Mouse (Mus musculus) telencephalon, adult 2 months (tissue): ENCODE measurements at regions not wholly inside any gene's neighbourhood (a gene's known extent, or its start where the extent isn't known, plus 50 kb on each side); places are given as distances from the start of the nearest gene placed in this dataset.
"Not testable (repeated sequence)": the region's sequence is repeated elsewhere in the genome, so short reads cannot be mapped to it uniquely, and the experiment has no call there.

Experiments used
- DNase-seq: peaks from one replicate; pipeline ENCODE4 v3.0.0-alpha.2; 2011; ENCODE audit warnings: low read depth, low spot score

GRCm38 (mm10) chr16:77717766-77718165 is 115.9 kb upstream of the Gm11146 start:
- DNase-seq: not testable (repeated sequence)

DNA sequence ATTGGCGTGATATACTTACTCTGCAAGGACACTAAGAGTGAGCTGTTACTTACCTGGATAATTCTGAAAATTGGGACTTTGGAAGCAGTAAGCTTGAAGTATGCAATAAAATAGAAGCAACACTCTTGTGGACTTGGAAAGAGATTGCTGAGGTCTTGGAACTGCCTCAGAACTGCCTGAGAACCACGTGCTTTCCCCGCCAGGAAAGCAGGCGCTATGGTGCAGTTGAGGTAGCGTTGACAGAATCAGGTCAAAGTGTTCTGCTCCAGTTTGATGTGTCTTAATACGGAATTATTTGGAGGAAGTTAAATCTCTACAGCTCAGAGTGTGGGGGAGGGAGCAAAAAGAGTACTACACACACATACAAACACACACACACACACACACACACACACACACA is 102.8 kb upstream of the Gm11146 start:
- DNase-seq: peak; percentile 32

DNA sequence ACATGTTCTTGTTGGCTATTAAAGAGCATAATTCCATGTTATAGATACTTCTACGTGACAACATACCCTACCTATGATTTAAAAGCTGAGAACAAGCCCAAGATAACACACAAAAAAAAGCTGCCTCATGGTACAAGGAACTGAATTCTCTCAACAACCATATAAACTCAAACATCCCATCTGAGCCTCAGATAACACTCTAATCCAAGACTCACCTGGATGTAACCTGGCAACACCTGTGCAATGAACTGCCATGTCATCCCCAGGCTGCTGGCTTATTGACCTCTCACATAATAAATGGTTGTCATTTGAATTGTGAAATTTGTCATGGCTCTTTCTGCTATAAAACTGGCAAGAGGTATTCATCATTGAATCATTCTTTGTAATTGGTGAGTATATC is 93.5 kb upstream of the Gm11146 start:
- no peak for DNase-seq

- no peak for DNase-seq
These were observed 85.4 kb upstream of the Gm11146 start for GRCm38 (mm10) chr16:77687056-77687839.

DNA sequence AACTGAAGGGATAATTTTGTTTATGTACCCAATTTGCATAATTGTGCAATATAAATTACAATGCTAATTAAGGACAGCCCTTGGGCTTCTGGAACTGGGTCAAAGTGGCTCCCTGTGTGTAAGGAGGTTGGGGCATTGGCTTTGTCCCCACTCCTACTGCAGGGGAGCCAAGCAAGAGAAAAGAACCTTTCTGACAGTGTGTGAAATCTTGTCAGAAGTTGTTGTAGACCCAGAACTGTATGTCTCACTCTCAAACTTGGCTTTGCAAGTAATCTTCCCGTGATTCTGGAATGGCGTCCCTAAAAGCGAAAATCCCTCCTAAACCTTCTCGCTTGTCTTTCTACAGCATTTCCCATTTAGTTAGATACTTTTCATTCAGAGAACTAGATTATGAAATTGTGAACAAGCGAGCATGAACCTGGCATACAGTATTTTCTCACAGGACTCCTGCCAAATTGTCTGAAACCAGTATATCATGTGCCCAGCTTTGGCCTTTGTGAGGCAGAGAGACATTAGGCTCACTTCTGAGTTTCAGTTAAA is 83.8 kb upstream of the Gm11146 start:
- DNase-seq: no peak

- DNase-seq: no peak
These were observed 82.6 kb upstream of the Gm11146 start for GRCm38 (mm10) chr16:77684521-77684920.

DNA sequence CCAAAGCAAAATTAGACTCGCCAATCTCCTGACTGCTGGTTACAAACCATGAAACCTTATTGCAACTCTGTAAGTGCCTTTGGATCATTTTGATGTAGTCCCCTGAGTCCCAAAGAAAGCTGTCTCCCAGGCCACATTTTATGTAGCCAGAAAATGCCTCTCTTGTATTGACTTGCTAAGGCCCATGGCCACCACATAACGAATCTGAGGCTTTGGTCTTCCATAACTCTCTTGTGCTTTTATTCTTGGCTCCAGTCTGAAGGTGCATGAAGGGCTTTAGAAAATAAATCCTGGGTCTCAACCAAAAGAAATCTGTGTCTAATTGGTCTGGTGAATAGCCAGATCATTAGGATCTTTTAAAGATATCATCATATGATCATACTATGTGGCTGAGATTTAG is 77.3 kb upstream of the Gm11146 start:
- no peak for DNase-seq

DNA sequence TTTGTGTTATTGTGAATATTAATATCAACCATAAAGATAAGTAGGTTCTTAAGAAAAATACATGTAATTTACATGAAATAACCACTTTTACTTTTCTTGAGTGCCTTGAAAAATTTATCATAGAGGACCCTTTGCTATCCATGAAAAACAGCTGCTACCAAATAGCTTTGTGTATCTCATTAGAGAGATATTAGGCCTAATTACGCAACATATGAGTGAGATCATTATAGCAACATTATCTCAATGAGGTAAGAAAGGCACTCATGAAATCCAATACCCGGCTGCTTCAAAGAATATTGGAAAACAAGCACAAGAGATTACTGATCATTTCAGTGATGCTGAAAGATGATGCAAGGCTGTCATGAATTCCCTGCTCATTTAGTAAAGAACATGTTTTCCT is 74.9 kb upstream of the Gm11146 start:
- DNase-seq: no peak

GRCm38 (mm10) chr16:77675885-77676597 is 74.1 kb upstream of the Gm11146 start:
- DNase-seq: no peak

DNA sequence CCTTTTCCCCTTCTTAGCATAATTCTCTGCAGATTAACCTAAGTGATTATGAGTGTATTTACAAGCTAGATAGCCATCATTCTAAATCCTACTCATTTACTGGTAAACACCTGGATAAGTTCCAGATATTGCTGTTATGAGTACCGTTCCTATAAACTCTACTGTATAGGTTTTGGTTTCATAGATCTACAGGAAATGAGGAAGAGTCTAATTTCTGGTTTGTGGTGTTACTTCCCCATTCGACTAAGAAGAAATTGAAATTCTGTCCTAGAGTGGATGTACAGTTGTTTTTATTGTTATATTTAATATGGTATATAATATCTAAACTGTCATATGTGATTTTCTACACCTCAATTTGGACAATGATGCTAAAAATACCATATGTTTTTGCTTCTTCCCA is 69.4 kb upstream of the Gm11146 start:
- DNase-seq: no peak

- no peak for DNase-seq
These were observed 63.9 kb upstream of the Gm11146 start for GRCm38 (mm10) chr16:77665781-77666180.

DNA sequence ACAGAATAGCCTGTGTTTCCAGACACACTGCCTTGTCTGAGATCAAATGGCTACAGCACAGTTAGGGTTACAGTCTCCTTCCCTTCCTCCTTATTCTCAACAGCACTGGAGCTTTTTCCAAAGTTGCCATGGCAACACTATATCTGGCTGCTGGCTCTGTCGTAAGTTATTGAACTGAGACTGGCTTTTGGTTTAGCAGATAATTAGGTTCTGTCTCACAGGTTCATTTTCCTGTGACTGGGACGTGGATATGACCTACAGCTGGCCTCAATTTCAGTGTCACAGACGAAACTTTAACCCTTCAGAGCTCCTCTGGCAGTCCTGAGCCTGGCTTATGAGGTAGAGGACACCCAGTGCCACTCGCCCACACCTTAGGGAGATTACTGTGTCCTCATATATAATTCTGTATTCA is 60.2 kb upstream of the Gm11146 start:
- DNase-seq: peak; percentile 89

DNA sequence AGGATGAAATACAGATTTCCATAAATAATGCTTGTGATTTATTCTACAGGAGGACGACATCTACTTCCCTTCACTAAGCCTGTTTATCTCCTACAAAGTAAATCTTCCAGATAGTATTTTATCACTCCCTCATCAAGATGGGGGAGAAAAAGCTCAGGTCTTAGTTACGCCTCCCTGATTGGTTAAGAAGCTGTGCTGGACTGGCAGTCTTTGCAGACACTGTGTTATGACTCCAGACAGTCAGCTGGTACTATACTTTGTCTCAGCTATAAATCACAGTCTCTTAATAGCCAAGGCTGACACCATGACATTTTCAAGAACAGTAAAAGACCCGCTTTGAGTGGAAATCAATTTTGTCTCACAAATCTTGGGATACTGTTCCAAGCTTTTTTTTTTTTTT is 51.4 kb upstream of the Gm11146 start:
- DNase-seq: no peak
